Mouse (Mus musculus) 3T3-L1 (cell line): ENCODE data around the gene Mob3c.

ENCODE experiments used
- DNase-seq: peaks from one replicate; pipeline ENCODE4 v3.0.0-alpha.2; 2015; ENCODE audit warnings: low read depth, low spot score

Gene Mob3c

DNA sequence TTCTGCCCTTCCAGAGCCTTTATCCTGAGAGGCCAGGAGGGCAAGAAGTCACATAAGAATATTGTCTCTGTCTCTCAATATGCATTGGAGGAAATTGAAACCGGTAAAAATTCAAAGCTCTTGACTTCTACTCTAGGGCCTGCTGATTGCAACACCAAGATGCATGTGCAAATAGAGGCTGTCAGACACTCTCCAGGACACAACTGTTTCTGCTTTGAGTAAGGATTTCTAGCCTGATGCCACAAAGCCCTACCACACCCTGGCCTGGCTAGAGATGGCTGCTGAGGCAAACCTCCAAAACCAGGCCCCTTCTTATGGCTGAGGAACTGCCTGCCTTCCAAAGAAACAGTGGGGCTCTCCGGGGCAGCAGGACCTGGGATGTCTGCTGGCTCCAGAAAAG, 7.7 kb downstream of the Mob3c start:
- no peak for DNase-seq

DNA sequence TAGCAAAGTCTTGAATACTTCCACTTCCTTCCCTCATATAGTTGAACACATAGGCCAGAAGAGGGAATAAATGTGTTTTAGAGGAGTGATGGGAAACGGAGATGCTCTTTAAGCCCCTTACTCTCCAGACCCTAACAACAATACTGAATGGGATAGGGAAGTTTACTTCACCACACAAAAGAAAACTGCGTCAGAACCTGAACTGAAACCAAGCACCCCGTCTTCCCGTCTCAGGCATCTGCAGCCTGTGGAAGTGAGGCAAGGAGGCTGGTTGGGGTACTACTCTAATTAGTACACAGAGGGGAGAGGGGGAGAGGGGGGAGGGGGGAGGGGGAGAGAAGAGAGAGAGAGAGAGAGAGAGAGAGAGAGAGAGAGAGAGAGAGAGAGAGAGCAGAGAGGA, 10.3 kb downstream of the Mob3c start:
- no peak for DNase-seq

DNA sequence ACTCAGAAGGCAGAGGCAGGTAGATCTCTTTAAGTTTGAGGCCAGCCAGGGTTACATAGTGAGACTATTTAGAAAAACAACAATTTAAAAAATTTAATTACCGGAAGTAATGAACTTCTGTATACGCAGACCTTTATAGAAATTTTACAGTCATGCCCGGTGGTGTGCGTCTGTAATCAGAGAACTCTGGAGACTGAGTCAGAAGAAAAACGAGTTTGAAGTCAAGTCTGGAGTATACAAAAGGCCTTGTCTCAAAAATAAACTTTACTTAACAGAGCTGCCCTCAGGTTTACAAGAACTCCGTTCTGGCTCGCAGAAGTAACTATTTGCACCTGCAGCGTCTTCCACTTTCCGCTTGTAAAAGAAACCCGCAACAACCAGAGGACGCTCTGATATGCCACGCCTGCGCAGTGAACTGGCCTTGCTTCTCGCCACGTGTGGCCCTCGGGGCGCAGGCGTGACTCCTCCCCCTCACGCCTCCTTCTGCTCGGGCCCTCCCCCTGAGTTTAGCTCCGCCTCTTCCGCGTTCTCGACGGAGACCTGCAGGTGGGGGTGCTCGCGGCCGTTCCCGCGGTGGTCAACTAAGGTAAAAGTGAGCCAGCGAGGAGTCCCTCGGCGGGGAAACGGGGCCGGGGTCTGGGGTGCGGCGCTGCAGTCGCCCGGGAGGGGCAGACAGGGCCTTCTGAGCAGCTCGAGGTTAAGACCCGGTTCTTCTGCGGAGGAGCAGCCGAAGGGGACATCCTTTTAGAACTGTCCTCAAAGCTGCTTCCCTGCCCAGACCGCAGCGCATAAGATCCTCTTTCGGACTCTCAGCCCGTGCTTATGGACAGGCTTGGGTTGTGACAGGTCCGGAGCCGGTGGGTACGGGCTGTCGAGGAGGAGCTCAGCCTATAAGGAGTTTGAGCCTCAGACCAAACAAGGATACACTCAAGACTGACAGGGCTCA, 11.1 kb downstream of the Mob3c start, which contains the start of gene Mknk1:
Gene Mknk1 (plus strand): TSS at position 503 of the 946 bp plus-strand sequence.
- DNase-seq: peak; percentile 95

DNA sequence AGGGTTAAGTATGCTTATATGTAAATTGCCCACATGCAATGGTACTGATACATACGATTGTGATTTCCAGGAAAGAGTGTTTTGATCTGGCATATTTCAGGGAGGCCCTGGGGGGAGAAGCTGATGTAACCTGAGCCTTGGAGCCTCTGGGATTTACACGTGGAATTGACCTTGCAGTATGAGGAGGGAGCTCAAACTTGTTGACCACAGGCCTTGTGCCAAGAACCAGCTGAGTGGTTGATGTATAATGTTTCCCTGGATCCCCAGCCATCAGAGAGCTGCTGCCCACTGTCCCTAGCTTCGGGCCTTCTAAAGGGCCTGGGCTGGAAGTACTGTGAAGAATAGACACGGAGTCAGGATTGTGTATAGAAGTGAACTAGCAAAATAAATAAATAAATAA, 12.1 kb downstream of the Mob3c start:
- peak; percentile 84 for DNase-seq

DNA sequence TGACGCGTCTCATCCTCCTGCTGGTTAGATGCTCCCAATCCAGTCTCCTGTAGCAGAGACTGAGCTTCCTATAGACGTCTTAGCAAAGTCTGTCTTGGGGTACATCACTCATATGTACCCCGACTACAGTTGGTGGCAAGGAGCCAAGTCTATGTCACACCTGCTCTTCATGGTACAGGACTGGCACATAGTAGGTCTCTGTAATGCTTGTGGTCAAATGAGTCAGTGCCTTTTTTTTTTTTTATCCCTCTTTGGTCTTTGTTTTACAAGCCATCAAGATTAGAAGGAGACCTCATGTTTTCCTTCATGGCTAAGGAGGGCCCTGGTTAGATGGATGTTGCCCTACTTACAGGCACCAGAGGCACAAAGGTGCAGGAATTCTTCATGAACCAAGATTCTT, 12.9 kb downstream of the Mob3c start:
- DNase-seq: no peak

DNA sequence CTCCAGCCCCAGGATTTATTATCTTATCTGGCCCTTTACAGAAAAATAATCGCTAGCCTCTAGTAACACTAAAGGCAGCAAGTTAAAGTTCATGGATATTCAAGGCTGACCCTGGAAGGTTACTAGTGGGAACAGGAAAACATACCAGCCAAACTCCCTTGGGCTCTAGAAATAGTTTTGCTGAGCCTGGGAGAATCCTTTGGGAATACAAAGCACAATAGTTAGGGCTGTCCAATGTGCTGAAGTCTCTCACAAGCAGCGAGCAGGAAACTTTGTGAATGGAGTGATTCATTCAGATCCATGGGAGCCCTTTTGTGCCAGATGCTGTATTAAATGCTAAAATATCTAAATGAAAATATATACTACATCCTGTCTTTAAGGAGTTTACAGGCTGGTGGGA, 18.8 kb downstream of the Mob3c start:
- peak; percentile 58 for DNase-seq

DNA sequence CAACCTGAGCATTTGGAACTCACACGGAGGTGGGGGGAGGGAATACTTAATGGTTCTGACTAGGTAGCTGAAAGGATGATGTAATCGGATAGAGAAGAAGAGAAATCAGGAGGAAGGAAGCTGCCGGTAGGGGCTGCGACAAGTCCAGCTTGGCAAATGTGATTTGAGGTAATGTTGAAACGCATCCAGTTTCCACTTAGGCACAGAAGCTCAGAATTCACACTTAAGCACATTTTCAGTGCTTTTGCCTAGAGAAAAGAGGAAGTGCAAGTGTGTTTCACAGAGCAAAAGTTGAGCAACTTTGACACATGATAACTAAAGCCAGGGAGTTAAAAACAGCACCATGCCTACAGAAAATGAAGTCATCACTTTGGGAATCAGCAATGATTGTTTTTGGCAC, 19.5 kb downstream of the Mob3c start:
- DNase-seq: peak; percentile 32

DNA sequence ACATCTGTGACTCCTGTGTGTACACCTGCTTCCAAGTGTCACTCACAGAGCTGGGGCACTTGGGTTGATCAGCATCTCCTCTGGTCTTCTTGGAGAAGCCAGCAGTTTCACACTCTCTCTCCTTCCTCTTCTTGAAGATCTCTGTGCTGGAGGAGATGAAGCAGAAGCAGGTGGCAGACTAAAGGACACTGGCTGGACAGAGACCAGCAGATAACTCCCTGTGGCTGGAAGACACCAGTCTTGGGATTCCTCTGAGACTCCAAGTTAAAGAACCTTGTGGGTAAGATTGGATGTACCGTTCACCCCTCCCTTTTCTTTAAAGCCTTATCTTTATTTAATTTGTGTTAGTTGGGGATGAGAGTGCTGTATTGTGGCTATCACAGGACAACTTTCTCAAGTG, 20.2 kb downstream of the Mob3c start:
- no peak for DNase-seq

DNA sequence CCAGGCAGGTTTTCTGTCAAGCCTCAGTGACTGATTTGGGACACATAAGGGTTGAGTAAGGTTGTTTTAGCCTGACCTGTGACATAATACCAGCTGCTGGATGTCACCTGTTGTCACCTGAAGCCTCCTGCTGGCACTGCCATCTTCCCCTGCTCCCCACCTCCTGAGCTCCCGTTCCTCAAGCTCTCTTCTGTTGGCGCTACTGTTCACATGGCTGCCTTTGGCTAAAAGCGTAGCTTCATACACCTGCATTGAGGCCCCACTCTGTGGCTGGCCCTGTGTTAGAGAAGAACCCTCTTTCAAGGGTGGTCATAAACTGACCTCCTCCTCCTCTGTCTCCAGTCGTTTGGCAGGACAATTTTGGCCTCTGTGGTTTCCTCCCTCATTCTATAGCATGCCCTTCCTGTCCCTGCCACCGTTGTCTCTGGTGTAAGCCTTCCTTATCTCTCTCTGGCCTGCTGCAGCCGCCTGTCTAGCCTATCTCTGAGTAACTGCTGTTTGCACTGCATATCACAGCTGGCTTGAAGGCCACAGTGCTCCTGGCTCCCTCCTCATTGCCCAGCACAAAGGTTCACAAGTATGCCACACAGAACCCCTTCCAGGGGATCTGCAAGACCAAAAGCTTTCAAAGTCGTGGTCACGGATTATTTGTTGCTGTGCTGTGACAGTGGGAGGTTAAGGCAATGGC, 21.2 kb downstream of the Mob3c start:
- DNase-seq: no peak

DNA sequence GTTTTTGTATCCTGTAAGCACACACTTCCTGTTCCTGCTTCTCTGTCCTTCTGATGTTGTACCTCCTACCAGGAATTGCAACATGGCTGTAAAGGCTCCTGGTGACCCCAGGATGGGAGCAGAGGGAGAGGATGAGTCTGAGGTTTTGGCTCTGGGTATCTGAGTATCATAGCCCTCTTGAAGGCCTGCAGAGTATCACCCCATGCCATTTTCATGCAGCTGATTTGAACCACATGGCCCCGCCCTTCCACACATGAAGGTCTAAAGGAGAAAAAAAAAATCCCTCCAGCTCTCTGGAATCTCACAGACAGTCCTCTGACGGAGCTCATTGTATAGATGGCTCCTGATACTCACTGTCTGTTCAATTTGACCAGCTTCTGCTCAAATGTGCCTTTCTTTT, 22.2 kb downstream of the Mob3c start:
- no peak for DNase-seq

DNA sequence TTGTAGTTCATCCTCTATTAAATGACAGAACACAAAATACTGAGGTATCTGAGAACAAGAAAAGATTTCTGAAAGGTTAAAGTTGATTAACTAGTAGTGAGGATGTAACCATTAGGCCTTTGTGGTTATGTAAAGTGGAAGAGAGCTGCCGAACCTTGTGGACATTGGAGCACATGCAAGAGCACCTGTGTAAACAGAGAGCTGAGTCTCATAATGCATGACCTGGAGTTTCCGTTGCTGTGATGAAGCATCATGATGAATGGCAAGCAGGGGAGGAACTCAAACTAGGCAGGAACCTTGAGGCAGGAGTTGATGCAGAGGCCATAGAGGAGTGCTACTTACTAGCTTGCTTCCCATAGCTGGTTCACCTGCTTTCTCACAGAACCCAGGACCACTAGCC, 22.7 kb downstream of the Mob3c start:
- no peak for DNase-seq

DNA sequence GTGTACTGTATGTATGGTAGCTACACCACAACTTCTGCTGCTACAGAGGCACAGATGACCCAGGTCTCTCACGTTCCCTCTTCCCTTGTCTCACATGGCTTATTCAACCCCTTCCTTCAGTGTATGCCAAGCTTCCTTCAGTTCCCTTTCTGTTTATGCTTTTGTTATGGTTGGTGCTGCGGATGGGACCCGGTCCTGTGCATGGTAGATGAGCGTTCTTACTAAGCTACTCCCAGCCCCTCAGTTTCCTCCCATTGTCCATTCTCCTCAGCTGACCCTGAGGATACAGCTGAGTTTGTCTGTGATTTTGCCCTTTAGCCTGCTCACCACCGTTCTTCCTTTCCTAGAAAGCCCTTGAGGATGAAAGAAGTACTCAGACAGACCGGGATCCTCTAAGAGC, 23.7 kb downstream of the Mob3c start:
- no peak for DNase-seq

DNA sequence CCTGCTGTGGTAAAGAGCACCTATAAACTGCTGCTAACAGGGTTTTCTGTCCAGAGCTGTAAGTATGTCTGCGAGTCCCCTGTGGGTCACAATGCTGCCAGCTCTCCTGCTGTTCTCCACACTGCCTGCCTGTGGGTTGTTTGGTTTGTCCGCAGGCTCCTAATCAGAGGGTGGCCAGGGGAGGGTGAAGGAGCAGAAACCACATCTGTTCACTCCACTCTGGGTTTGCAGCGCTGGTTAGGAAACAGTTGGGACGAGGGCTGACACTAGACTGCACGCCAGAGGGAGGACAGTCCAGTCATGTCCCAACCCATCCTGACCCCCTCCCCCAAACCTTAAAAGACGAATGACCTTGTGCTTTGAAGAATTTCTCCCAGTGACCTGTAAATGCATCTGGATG, 27.2 kb downstream of the Mob3c start:
- DNase-seq: no peak

DNA sequence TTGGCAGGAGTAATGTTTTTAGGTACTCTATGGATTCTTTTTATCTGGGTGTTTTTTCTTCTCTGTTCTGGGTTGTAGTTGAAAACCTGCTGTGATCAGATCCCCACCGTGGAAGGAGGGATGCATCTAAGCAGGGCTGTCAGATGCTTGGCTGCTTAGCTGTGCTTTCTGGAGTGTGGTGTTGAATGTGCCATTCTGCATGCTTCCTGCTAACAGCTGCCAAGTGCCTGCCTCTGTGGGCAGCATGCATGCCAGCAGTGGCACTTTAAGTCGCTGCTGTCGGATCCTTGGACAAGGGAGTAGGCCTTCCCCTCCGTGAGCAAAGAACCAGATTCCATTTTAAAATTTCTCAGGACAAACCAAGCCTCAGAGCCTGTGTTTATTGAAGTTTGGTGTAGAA, 27.7 kb downstream of the Mob3c start:
- no peak for DNase-seq

DNA sequence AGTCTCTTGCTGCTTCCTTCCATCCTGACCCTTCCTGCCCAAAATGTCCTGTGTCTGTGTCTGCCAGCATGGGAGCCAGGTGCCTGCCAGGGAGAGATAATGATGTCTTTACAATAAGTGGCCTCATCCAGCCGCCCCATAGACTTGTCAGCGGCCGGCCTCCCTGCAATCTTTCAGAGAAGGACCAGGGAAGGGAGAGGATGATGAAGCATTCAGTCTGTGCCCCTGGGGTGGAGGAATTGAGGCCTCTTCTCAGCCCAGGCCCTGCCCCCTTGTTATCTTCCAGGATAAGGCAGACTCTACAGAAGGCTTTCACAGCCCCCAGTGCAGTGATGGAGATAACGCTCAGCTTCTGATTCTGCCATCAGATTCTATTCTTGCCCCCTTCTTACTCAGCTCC, 28.4 kb downstream of the Mob3c start:
- no peak for DNase-seq

DNA sequence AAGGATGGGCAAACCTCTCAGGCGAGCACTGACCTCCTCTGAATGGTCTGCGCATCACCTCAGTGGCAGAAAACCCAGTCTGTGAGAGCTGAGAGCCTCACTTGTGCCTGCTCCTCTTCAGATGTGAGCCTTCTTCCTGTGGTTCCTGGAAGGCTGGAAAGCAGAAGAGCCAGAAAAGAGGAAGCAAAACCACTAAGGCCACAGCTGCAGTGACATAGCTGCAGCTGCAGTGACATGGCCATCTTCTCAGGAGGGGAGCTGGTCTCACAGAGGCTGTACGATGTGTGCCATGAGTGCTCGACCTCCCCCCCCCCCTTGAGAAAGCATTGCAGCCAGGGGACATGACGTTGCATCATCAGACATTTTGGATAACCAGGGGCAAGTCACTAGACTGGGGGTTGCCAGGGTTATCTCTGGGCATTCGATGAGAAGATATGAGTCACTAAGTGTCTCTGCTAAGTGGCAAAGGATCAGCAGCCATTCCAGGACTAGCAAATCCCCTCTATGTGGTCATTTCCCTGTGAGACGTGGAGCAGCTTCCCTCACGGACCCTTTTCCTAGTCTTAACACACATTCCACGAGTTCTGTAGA, 29.5 kb downstream of the Mob3c start:
- DNase-seq: no peak

DNA sequence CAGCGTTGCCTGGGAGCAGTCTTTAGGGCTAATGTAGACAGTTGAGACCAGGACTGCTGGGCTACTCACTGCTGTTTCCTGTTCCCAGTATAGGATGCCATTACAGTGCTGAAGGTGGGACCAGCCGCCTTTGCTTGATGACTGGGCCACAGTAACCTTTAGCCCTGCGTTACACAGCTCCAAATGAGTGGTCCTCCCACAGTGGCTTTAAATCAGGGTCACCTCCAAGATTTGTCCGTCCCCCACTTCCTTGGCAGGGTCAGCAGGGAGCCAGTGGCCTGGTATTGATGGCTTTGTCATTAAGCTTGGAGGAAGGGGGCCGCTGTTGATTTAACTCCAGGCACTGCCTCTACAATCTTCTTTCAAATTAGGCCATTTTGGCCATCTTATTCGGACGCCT, 35.5 kb downstream of the Mob3c start:
- DNase-seq: no peak

DNA sequence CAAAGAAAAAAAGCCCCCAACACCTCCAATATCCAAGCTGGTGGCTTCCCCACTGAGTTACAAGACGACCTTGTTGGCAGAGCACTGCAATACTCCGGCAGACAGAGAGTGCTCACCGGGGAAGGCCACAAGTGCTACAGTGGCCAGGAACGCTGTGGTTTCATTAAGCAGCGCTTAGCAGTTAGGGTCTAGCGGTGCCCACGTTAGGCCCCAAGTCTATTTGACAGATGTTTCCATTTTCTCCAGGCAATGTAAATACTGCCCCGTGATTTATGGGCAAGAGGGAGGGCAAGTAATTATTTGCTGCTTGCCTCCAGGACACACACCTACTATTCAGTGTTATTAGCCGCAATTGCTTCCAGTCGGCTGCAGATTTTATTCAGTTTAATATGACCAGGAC, 36.0 kb downstream of the Mob3c start:
- no peak for DNase-seq

DNA sequence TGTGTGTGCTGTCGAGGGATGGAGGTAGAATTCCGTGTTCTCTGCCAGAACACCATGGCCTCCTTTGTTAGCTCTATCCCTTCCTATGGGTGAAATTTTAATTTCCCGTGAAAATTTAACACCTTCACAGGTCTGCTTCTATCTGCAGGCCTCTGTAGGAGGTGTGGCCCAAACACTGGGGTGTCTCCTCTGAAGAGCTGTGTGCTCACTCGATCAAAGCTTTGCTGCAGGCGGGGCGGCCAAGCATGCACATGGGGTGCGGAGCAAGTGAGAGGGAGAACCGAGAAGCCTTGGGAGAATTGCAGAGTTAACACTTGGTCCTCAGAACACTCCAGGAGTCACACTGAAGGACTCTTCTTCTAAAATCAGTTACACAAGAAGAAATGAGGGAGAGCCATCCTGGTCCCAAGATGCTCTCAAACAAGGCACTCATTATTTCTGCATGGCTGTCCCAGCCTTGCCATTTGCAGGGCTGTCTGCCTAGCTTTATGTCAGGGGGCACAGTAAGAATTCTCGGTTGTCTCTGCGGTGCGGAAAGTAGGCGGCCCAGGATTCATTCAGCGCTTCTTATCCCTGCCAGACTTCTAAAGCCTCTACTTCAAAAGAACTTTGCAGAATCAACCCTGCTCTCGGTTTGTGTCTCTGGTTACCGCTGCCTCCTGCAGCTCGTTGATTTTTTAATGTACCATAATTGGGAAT, 41.8 kb downstream of the Mob3c start:
- no peak for DNase-seq

DNA sequence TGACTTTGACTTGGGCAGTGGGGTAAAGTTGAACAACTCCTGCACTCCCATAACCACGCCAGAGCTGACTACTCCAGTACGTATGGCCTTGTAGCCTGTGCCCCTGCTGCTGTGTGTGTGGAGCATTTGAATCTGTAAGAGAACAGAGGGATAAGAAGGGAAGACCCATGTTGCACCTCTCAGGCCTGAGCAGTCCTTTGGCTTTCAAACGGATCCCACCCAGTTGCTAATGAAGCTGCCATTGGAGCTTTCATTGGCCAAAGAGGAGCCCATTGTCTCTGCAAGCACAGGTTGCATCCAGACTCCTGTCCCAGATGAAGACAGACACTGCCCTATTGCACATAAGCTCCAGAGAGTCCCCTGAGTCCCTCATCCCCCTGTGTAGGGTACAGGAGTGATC, 45.3 kb downstream of the Mob3c start:
- no peak for DNase-seq

DNA sequence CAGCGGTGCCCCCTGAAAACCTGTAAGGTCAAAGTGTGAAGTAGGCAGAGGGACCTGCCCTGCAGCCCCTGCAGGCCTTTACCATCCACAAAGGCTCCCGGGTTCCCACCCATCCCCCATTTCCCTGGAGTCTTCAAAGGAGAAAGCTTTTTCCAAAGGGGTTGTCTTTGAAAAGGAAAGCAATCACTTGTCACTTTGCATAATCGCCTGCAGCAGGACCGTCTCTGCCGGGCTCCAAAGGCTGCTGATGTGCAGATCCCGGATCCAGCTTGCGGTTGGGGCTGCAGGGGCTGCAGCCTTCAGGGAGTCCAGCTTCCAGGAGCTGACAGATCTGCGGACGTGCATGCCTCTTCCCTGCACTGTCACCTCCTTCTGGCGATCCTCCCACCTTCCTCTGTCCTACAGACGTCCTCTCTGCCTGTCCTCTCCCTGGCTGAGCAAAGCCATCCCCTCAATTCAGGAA, 50.4 kb downstream of the Mob3c start:
- no peak for DNase-seq

DNA sequence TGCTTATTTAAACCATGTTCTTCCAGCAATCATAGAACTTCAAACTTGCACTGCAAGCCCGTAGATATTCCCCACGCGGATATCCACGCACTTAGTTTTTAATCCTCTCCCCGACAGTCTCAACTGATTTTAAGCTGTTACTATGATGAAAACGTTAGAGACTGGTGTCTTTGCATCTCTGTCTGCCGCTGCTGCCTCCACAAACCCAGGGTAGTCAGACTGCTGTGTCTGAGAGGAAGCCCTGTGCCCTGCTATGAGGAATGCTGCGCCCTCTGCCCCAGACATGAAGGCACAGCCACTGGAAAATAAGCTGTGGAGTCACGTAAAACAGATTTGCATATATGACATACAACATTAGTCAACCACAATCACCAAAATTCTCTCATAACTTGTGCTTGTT, 50.9 kb downstream of the Mob3c start:
- DNase-seq: no peak
